Mouse (Mus musculus): ENCODE measurements at regions not wholly inside any gene's neighbourhood (a gene's known extent, or its start where the extent isn't known, plus 50 kb on each side); places are given as distances from the start of the nearest gene placed in this dataset.

GRCm38 (mm10) chr2:78427659-78428336, 440.1 kb upstream of the Ube2e3 start:
- no peak for TF ChIP-seq CTCF (IDR thresholded peaks at IDR 0.05)
- no peak for TF ChIP-seq EP300 (IDR thresholded peaks at IDR 0.05)

Measured in lung, postnatal 0 days (tissue).